Mouse (Mus musculus) T-cell, adult 2 months (primary cell): ENCODE measurements around the gene Zscan4-ps3.
"Not testable (repeated sequence)": the region's sequence is repeated elsewhere in the genome, so short reads cannot be mapped to it uniquely, and the experiment has no call there.

Source experiments
- DNase-seq: peaks from one replicate; pipeline ENCODE4 v3.0.0; 2022; ENCODE audit warnings: low spot score

The Zscan4-ps3 gene

GRCm38 (mm10) chr7:11609008-11609407, at the start of gene Zscan4-ps3:
Gene Zscan4-ps3, plus strand, starts transcription at chr7:11609308.
- DNase-seq = not testable (repeated sequence)

- DNase-seq = not testable (repeated sequence)
Measured at GRCm38 (mm10) chr7:11617082-11617481, 8.0 kb downstream of the Zscan4-ps3 start.
